13 mouse cellular contexts compared by ENCODE assay signal in the genomic region with DNA sequence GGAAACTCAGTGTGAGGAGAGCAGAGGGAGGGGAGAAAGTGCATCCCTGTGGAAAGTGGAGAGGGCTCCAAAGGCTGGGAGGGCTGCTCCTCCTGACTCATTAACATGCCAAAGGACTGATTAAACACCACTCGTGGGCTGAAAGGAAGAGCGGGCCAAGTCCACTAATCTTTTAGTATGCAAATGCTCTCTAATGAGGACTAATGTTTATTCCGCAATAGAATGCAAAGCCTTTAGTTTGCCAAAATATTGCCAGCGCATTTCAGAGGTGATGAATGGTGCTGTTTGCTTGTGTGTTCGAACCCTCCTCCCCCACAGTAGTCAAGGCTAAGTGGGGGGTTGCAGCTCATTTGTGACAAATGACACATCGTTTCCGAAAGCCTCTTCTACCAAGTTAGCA.
DNase-seq lines count a peak whose midpoint lies in the region; ATAC-seq and TF ChIP-seq lines count a peak whose summit lies in the region.
"Had no signal": no experiment of that assay in that cellular context is flagged by ENCODE, and none has a peak within 500 bp of the region (broad histone marks: within the 10 kb centered on the region; RNA-seq: fewer than 3 reads in every experiment).

No protein-coding gene starts in this region.

- TF ChIP-seq CTCF in hindbrain, postnatal 0 days (IDR thresholded peaks at IDR 0.05; ENCODE audit: low read depth): no peak
- TF ChIP-seq CTCF in layer of hippocampus, adult 2 months (conservative IDR thresholded peaks at IDR 0.05): no peak

- no peaks in the 10 kb centered on the region for H3K9me3 ChIP-seq in neural tube, embryonic 11.5 days (ENCODE audit: control insufficient read depth, low read length)
- H3K9me3 ChIP-seq in embryonic facial prominence, embryonic 10.5 days: no peaks in the 10 kb centered on the region
- H3K9me3 ChIP-seq in hindbrain, postnatal 0 days (ENCODE audit: low read length): no peaks in the 10 kb centered on the region
- H3K9me3 ChIP-seq: heart, embryonic 10.5 days; limb, embryonic 10.5 days had no signal

- peak; percentile 75 for ATAC-seq in neural tube, embryonic 11.5 days (ENCODE audit: insufficient read depth, low FRiP score, low TSS enrichment)
- ATAC-seq in hindbrain, postnatal 0 days: peak; percentile 82

- no peak overlapping the region for H3K9ac ChIP-seq in neural tube, embryonic 11.5 days (ENCODE audit: low read length)
- no peak overlapping the region for H3K9ac ChIP-seq in hindbrain, postnatal 0 days (replicated peaks; ENCODE audit: low read length)

- WGBS in neural tube, embryonic 11.5 days: 9% methylated on average over 7 of the region's 7 CpGs
- WGBS in embryonic facial prominence, embryonic 10.5 days: 22% methylated on average over 7 of the region's 7 CpGs
- 14% methylated on average over 7 of the region's 7 CpGs for WGBS in hindbrain, postnatal 0 days

- no peak overlapping the region for H3K4me2 ChIP-seq in neural tube, embryonic 11.5 days (ENCODE audit: low read depth)
- no peak overlapping the region for H3K4me2 ChIP-seq in hindbrain, postnatal 0 days (ENCODE audit: low read depth, low read length)

- H3K27ac ChIP-seq in neural tube, embryonic 11.5 days (ENCODE audit: low read depth, low read length): no peak overlapping the region
- H3K27ac ChIP-seq in embryonic facial prominence, embryonic 10.5 days (replicated peaks): no peak overlapping the region
- no peak overlapping the region for H3K27ac ChIP-seq in hindbrain, postnatal 0 days
- no peak overlapping the region for H3K27ac ChIP-seq in layer of hippocampus, adult 2 months
- H3K27ac ChIP-seq: heart, embryonic 10.5 days; limb, embryonic 10.5 days had no signal

- peak; percentile 36 for DNase-seq in neural tube, embryonic 11.5 days (ENCODE audit: low spot score)
- DNase-seq in neural tube, embryonic 10.5 days (ENCODE audit: extremely low spot score, low spot score): no peak
- peak; percentile 4 for DNase-seq in embryonic facial prominence, embryonic 10.5 days (ENCODE audit: low spot score)
- peak; percentile 67 for DNase-seq in hindbrain, postnatal 0 days (ENCODE audit: low spot score)
- DNase-seq in frontal cortex, postnatal 14 days (ENCODE audit: low spot score in 2 of 2): no peak
- no peak for DNase-seq in thymus, postnatal 36 days
- no peak for DNase-seq in layer of hippocampus, adult 2 months (ENCODE audit: low spot score in 2 of 2)
- DNase-seq: adrenal gland, adult 2 months; cerebellum, adult 11-12 months; lung, adult 18-20 months; right cerebral cortex, adult 18-20 months had no signal

- H3K36me3 ChIP-seq in neural tube, embryonic 11.5 days (ENCODE audit: control insufficient read depth, insufficient read depth, low read length): no peaks in the 10 kb centered on the region
- H3K36me3 ChIP-seq in embryonic facial prominence, embryonic 10.5 days (replicated peaks): no peaks in the 10 kb centered on the region
- no peaks in the 10 kb centered on the region for H3K36me3 ChIP-seq in hindbrain, postnatal 0 days (ENCODE audit: insufficient read depth, low read length)
- H3K36me3 ChIP-seq: heart, embryonic 10.5 days; limb, embryonic 10.5 days had no signal

- no peaks in the 10 kb centered on the region for H3K27me3 ChIP-seq in neural tube, embryonic 11.5 days (ENCODE audit: control insufficient read depth, insufficient read depth, low read length)
- peaks cover 49% of the 10 kb centered on the region for H3K27me3 ChIP-seq in embryonic facial prominence, embryonic 10.5 days (replicated peaks; ENCODE audit: low read depth, poor library complexity, severe bottlenecking)
- H3K27me3 ChIP-seq in hindbrain, postnatal 0 days (ENCODE audit: insufficient read depth, low read length): no peaks in the 10 kb centered on the region

- no peak overlapping the region for H3K4me3 ChIP-seq in neural tube, embryonic 11.5 days (ENCODE audit: low read depth, low read length)
- no peak overlapping the region for H3K4me3 ChIP-seq in embryonic facial prominence, embryonic 10.5 days
- no peak overlapping the region for H3K4me3 ChIP-seq in hindbrain, postnatal 0 days (ENCODE audit: low read length)
- no peak overlapping the region for H3K4me3 ChIP-seq in layer of hippocampus, adult 2 months
- H3K4me3 ChIP-seq: heart, embryonic 10.5 days; limb, embryonic 10.5 days had no signal

- H3K4me1 ChIP-seq in neural tube, embryonic 11.5 days (ENCODE audit: control insufficient read depth, insufficient read depth, low read length): peaks cover 3% of the 10 kb centered on the region; the same call in 1 of the 2 replicates
- H3K4me1 ChIP-seq in embryonic facial prominence, embryonic 10.5 days: no peaks in the 10 kb centered on the region; the same call in 1 of the 2 replicates
- H3K4me1 ChIP-seq in hindbrain, postnatal 0 days (ENCODE audit: insufficient read depth, low read length): no peaks in the 10 kb centered on the region
- H3K4me1 ChIP-seq: heart, embryonic 10.5 days; limb, embryonic 10.5 days had no signal

Comparison
In these comparisons a context has a peak if more than half of its experiments do, and no peak if none do; other contexts are left out.
1. DNase-seq: peak in neural tube, embryonic 11.5 days (single experiment), embryonic facial prominence, embryonic 10.5 days (single experiment) and hindbrain, postnatal 0 days (single experiment); none in neural tube, embryonic 10.5 days (single experiment), frontal cortex, postnatal 14 days (0 of 2), thymus, postnatal 36 days (0 of 2) and layer of hippocampus, adult 2 months (0 of 2).